Mouse (Mus musculus): ENCODE data around the gene Cox6b2.

DNA sequence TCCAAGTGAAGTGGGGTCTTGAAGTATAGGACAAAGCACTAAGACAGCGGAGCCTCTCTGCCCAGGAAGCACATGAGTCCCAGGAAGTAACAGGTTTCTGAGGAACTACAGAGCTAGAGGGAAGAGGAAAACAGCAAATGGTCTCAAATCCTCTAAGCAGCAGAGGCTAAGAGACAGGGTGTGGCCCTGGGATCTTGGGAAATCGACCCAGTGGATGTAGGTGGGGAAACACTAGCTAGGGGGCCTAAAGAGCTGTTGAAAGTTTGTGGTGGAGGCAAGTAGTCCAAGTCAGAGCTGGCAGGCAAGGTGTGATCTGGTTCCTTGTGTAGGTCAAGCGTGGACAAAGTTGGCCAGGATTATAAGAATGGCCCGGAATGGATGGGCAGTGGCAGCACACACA is 4.6 kb downstream of the Cox6b2 start:
- TF ChIP-seq CTCF (IDR thresholded peaks at IDR 0.05; ENCODE audit: low read depth) (no peak), EP300 (IDR thresholded peaks at IDR 0.05; ENCODE audit: low read depth) (no peak)

Data from heart, postnatal 0 days (tissue).